Mouse (Mus musculus) heart, adult 2 months (tissue): ENCODE data around the gene Sc5d. TPM values are rescaled to one million over a fixed set of nuclear protein-coding genes. Genes with fewer than 3 reads are reported as not detected.

Experiments used
- DNase-seq, 2 experiments: peaks; one replicate each; pipeline ENCODE4 v3.0.0; 2021
- H3K27ac ChIP-seq: fragments of 200-600 bp; 2 replicates; pipeline ENCODE4 v1.8.1; 2022
- H3K27me3 ChIP-seq: fragments of 200-500 bp; 2 replicates; pipeline ENCODE4 v1.6.1; 2012; ENCODE audit warnings: mild to moderate bottlenecking, low read length, inconsistent platforms, mixed read lengths; ENCODE audit not compliant: control insufficient read depth, insufficient read depth
- H3K36me3 ChIP-seq: fragments of 200-500 bp; 2 replicates; pipeline ENCODE4 v1.6.1; 2012; ENCODE audit warnings: low read length, inconsistent platforms; ENCODE audit not compliant: control insufficient read depth, insufficient read depth
- H3K4me1 ChIP-seq: fragments of 200-500 bp; 2 replicates; pipeline ENCODE4 v1.6.1; 2011; ENCODE audit warnings: low read length; ENCODE audit not compliant: control insufficient read depth, insufficient read depth
- H3K4me3 ChIP-seq: fragments of 200-600 bp; 2 replicates; pipeline ENCODE4 v1.8.1; 2022
- H3K79me2 ChIP-seq: fragments of 200-500 bp; replicated peaks from 2 replicates; pipeline ENCODE4 v1.6.1; 2012; ENCODE audit warnings: mild to moderate bottlenecking, inconsistent platforms, low read length, moderate library complexity, mixed read lengths; ENCODE audit not compliant: control insufficient read depth, insufficient read depth
- H3K9ac ChIP-seq: fragments of 200-500 bp; 2 replicates; pipeline ENCODE4 v1.6.1; 2012; ENCODE audit warnings: low read depth, mild to moderate bottlenecking, control low read depth, inconsistent platforms, low read length, mixed read lengths
- CTCF ChIP-seq: fragments of 200-600 bp; IDR thresholded peaks from 2 replicates; pipeline ENCODE4 v1.8.1; 2022; ENCODE audit warnings: antibody characterized with exemption, mild to moderate bottlenecking, moderate library complexity
- EP300 ChIP-seq: fragments of 200-500 bp; IDR thresholded peaks from 2 replicates; pipeline ENCODE4 v1.6.1; 2011; ENCODE audit warnings: low read depth, low read length, control low read depth; ENCODE audit not compliant: insufficient read depth
- POLR2A ChIP-seq: fragments of 200-500 bp; IDR thresholded peaks from 2 replicates; pipeline ENCODE4 v1.6.1; 2011; ENCODE audit warnings: mild to moderate bottlenecking, low read depth, low read length, control low read depth; ENCODE audit not compliant: insufficient read depth
- WGBS: fragments of 180-500 bp; shearing (Covaris S2); methylation state at CpG from one replicate; pipeline ENCODE4 v1.1.7; 2018; 5-methylcytosine and 5-hydroxymethylcytosine counted together
- intact Hi-C: fragments of 180-260 bp; cut with DNase I; formaldehyde crosslinking; loops from one replicate; pipeline ENCODE4 v1.15.1; 2025
- polyA plus RNA-seq: library from polyadenylated mRNA; depleted of rRNA; stranded (reverse); fragments of >200 nt; gene quantifications from 2 replicates; pipeline ENCODE4 v1.2.3, GENCODE M21; 2012
- total RNA-seq, 2 experiments: library from RNA; stranded (reverse); gene quantifications; 2 replicates each; pipeline ENCODE4 v1.2.3; 2021

The Sc5d gene
- total and polyA plus RNA-seq, 3 experiments, result 15.8 to 24.3 (median 19.1) TPM

DNA sequence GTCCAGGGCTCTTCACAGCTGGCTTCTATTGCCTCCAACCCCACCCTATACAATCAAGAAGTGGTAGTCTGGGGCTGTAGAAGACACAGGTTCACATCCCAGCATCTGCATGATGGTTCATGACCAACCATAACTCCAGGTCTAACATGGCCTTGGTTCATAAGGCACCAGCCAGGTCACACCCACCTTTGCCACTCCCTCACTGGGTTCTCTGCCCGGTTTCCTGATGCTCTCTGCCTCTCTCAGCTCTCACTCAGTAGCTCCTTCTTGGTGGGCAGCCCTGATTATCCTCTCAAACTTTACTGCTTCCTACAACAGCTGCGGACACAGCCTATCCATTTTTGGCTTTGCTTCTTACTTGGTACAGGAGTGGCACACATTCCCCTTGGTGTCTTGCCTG, 33.7 kb downstream of the Sc5d start:
- no peak for DNase-seq
- TF ChIP-seq EP300 (no peak), CTCF (no peak), POLR2A (no peak)
- no peaks in the 10 kb centered on the region for H3K4me1 ChIP-seq
- no peak overlapping the region for H3K27ac ChIP-seq
- no peaks in the 10 kb centered on the region for H3K79me2 ChIP-seq
- intact Hi-C loops, result no loop called here
- WGBS, result 75% methylated on average over 2 of the region's 2 CpGs
- H3K9ac ChIP-seq, result no peak overlapping the region
- no peaks in the 10 kb centered on the region for H3K36me3 ChIP-seq
- H3K27me3 ChIP-seq, result no peaks in the 10 kb centered on the region
- no peak overlapping the region for H3K4me3 ChIP-seq

DNA sequence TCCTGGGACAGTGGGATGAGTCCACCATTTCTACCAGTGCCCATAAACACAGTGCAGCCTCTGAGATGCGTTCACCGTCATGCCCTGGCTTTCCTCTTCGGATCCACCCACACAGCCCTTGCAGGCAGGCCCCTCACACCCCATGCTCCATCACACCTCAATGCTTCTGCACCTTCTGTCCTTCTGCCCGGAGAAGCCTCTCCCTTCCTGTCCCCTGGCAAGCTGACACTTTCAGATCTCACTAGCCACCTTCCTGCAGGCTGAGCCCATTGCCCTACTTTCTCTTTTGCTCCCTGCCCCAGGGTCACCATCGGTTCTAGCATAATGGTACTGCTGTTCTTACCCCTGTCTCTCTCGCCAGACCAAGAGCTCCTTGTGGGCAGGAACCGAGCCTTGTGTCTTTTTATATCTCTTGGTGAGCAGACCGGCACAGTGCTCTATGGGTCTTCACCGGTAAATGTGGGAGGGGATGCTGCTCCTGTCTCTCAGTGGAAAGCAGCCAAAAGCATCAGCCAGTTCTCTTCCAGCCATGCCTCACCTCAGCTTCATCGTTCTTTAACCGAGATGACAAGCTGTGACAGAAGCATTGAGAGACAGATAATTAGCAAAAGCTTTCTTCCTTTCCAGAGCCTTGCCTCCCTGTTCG, 34.5 kb downstream of the Sc5d start:
- Histone ChIP-seq H3K27me3 (no peaks in the 10 kb centered on the region), H3K27ac (no peak overlapping the region), H3K36me3 (no peaks in the 10 kb centered on the region), H3K9ac (no peak overlapping the region), H3K79me2 (no peaks in the 10 kb centered on the region), H3K4me1 (no peaks in the 10 kb centered on the region), H3K4me3 (no peak overlapping the region)
- WGBS, result 55% methylated on average over 12 of the region's 12 CpGs
- intact Hi-C loops, result no loop called here
- no peak for TF ChIP-seq POLR2A
- TF ChIP-seq EP300, result no peak
- no peak for TF ChIP-seq CTCF
- DNase-seq, result no peak

DNA sequence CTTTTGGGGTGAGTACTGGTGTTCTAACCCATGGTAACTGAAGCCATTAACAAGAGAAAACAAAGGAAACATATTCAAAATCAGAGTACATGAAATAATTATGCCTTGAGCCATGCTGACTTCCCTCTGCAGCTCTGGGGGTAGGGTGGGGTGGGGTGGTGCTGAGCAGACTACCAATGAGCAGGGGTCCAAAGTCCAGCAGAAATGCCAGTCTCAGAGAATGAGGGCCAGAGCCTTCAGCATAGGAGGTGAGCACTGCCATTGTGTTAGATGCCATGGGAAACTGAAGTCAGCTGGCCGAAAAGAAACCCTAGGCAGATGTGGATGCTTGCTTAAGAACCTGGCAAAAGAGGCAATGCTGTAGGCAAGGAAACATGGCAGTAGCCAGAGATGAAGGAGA, 36.3 kb downstream of the Sc5d start:
- no peak for DNase-seq
- Histone ChIP-seq H3K4me3 (no peak overlapping the region), H3K27me3 (no peaks in the 10 kb centered on the region), H3K9ac (no peak overlapping the region), H3K27ac (no peak overlapping the region), H3K79me2 (no peaks in the 10 kb centered on the region), H3K4me1 (no peaks in the 10 kb centered on the region), H3K36me3 (no peaks in the 10 kb centered on the region)
- intact Hi-C loops, result no loop called here
- 85% methylated on average over 1 of the region's 1 CpGs for WGBS
- TF ChIP-seq CTCF, result no peak
- TF ChIP-seq EP300, result no peak
- no peak for TF ChIP-seq POLR2A

DNA sequence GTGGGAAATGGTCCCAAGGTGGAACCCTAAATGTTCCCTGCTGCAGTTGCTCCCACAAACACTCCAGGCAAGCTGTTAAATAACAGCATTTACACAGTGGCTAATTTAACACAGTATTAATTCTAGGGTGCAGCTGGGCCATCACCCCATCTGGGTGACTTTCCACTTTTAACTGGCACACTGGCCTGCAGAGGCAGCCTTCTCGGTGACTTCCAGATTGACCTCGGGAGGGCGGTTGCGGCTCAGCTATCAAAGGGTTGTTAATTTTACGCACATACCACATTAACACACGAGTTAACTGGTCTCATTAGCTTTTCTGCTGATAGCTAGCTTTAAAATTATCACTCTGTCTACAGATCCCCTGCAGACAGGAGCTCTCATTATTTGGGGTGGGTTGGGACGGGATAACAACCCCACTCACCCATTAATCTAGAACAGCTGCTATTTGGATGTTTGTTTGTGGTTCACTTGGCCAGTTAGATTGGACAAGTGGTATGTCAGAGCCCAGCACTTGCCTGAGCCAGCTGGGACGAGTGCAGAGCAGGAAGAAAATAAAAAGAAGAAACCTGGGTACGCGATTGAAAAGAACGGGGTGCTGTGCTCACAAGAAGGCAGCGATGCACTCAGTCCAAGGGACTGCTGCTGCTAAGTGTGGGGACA, 44.9 kb downstream of the Sc5d start:
- Histone ChIP-seq H3K4me3 (no peak overlapping the region), H3K27me3 (no peaks in the 10 kb centered on the region), H3K79me2 (no peaks in the 10 kb centered on the region), H3K9ac (no peak overlapping the region), H3K27ac (no peak overlapping the region), H3K4me1 (no peaks in the 10 kb centered on the region; the same call in 1 of the 2 replicates), H3K36me3 (no peaks in the 10 kb centered on the region)
- DNase-seq, result no peak
- TF ChIP-seq POLR2A (no peak), CTCF (no peak), EP300 (no peak)
- intact Hi-C loops, result no loop called here
- WGBS, result 69% methylated on average over 12 of the region's 12 CpGs

GRCm38 (mm10) chr9:42217685-42218084, 46.4 kb downstream of the Sc5d start:
- H3K9ac ChIP-seq, result no peak overlapping the region
- intact Hi-C loops, result no loop called here
- peak overlapping the region; percentile 38 for H3K27ac ChIP-seq
- no peaks in the 10 kb centered on the region for H3K36me3 ChIP-seq
- no peaks in the 10 kb centered on the region; the same call in 1 of the 2 replicates for H3K4me1 ChIP-seq
- H3K79me2 ChIP-seq, result no peaks in the 10 kb centered on the region
- H3K27me3 ChIP-seq, result no peaks in the 10 kb centered on the region
- DNase-seq, result peak; percentile 82 to 89
- TF ChIP-seq POLR2A, result no peak
- TF ChIP-seq CTCF, result peak; percentile 42
- TF ChIP-seq EP300, result peak; percentile 80
- H3K4me3 ChIP-seq, result no peak overlapping the region
- WGBS, result 52% methylated on average over 10 of the region's 10 CpGs

DNA sequence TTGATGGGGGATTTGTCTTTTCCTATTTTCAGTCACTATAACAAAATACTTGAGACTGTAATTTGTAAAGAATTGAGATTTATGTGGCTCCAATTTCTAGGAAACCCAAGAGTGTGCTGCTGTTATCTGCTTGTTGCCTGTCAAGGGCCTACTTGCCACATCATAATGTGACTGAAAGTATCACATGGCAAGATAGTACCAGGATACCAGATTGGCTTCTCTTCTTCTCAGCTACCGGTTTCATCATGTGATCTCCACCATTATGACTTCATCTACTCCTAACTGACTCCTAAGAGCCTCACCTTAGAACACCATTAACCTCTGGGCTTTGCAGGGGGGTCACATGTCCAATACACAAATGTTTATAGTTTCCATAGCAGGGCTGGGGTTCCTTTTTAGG, 49.9 kb downstream of the Sc5d start:
- H3K4me3 ChIP-seq, result no peak overlapping the region
- no peaks in the 10 kb centered on the region; the same call in 1 of the 2 replicates for H3K4me1 ChIP-seq
- no peak overlapping the region for H3K27ac ChIP-seq
- H3K27me3 ChIP-seq, result no peaks in the 10 kb centered on the region
- no peaks in the 10 kb centered on the region for H3K79me2 ChIP-seq
- intact Hi-C loops, result no loop called here
- H3K9ac ChIP-seq, result no peak overlapping the region
- TF ChIP-seq CTCF, result no peak
- no peak for TF ChIP-seq EP300
- no peak for TF ChIP-seq POLR2A
- DNase-seq, result no peak
- no peaks in the 10 kb centered on the region for H3K36me3 ChIP-seq
- 61% methylated on average over 1 of the region's 1 CpGs for WGBS
